Mouse (Mus musculus): Measurements from ENCODE around the gene Dlgap5. TPM values are rescaled to one million over a fixed set of nuclear protein-coding genes. Genes with fewer than 3 reads are reported as not detected.

Gene Dlgap5
- total and polyA plus RNA-seq, 3 experiments = 48.9 to 62.9 (median 53.5) TPM

DNA sequence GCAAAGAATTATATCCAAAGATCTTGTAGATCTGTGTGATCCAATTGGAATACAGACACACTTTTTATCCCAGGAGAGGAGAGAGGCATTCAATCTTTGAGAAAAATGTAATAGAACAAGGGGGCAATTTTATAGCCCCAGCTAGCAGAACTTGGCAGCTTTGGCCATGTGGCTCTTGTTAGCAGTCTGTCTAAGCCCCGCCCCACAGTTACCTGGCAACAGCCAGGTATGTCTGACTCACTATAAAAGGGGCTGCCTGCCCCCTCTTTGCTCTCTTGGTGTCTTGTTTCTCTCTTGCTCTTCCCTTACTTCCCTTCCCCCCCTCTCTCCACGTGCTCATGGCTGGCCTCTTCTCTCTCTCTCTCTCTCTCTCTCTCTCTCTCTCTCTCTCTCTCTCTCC, 3.4 kb upstream of the Dlgap5 start:
- peaks cover 13% of the 10 kb centered on the region for H3K79me2 ChIP-seq (replicated peaks; ENCODE audit: control insufficient read depth, extremely low read depth, insufficient read depth, poor library complexity, severe bottlenecking)
- H3K4me2 ChIP-seq (ENCODE audit: insufficient read depth, low read depth, poor library complexity, severe bottlenecking) = no peak overlapping the region
- dilution Hi-C loops (cut with MboI; ENCODE audit: extremely low pct_ligation_motif_present, extremely low pct_unique_long_range_greater_than_20kb, low sequenced_read_pairs) (no loop called here), in situ Hi-C loops (cut with MboI; ENCODE audit: low pct_ligation_motif_present, low pct_unique_long_range_greater_than_20kb, low sequenced_read_pairs) (no loop called here)
- H3K9me3 ChIP-seq (replicated peaks; ENCODE audit: low read length) = no peaks in the 10 kb centered on the region
- H3K36me3 ChIP-seq (replicated peaks in 1 of 2; ENCODE audit: control insufficient read depth in 1 of 2, insufficient read depth in 1 of 2, low read length in 1 of 2) = peaks cover 0 to 2% of the 10 kb centered on the region in 2 experiments
- H3K4me1 ChIP-seq (ENCODE audit: control insufficient read depth in 1 of 2, insufficient read depth in 2 of 2) = peaks cover 0 to 18% of the 10 kb centered on the region in 2 experiments; a peak in 2 of 4 replicates
- no peak overlapping the region for H3K27ac ChIP-seq (ENCODE audit: insufficient read depth, low read depth)
- H3K4me3 ChIP-seq (replicated peaks in 1 of 3; ENCODE audit: low read depth in 2 of 3, low read length in 2 of 3, poor library complexity in 1 of 3) = no peak overlapping the region
- DNase-seq (ENCODE audit: extremely low read depth) = no peak
- no peak overlapping the region for H3K9ac ChIP-seq (ENCODE audit: insufficient read depth, low read depth)
- H3K27me3 ChIP-seq (replicated peaks) = no peaks in the 10 kb centered on the region
- TF ChIP-seq SMC3 (IDR thresholded peaks at IDR 0.05; ENCODE audit: low read depth, low read length) = no peak
- no peak for TF ChIP-seq USF2 (conservative IDR thresholded peaks at IDR 0.05; ENCODE audit: low read depth, low read length)
- no peak for TF ChIP-seq MAX (IDR thresholded peaks at IDR 0.05; ENCODE audit: low read length)
- no peak for TF ChIP-seq KAT2A (IDR thresholded peaks at IDR 0.05; ENCODE audit: insufficient replicate concordance, low read length)
- no peak for TF ChIP-seq CHD2 (IDR thresholded peaks at IDR 0.05; ENCODE audit: low read length)
- no peak for TF ChIP-seq ZKSCAN1 (IDR thresholded peaks at IDR 0.05; ENCODE audit: borderline replicate concordance, low read depth, low read length)

DNA sequence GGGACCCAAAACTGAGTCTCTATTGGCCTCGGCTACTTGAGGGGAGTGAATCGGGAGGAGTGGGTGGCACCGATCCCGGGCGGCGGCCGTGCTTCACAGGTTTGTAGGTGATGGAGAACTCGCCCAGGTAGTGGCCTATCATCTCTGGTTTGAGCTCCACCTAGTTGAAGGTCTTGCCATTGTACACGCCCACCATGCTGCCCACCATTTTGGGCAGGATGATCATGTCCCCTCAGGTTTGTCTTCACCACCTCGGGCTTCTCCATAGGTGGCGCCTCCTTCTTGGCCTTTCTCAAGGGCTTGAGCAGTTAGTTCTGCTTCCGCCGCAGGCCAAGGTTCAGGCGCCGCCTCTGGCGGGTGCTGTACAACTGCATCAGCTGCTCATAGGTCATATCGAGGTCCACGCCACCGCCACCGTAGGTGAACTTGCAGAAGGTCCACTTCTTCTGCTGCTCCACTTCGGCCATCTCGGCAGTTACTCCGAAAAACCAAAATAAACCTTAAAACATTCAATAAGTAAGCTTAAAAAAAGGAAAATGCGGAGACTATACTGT, 1.6 kb upstream of the Dlgap5 start:
- DNase-seq (ENCODE audit: extremely low read depth) = no peak
- H3K9me3 ChIP-seq (replicated peaks; ENCODE audit: low read length) = no peaks in the 10 kb centered on the region
- no peak overlapping the region for H3K4me3 ChIP-seq (replicated peaks in 1 of 3; ENCODE audit: low read depth in 2 of 3, low read length in 2 of 3, poor library complexity in 1 of 3)
- H3K9ac ChIP-seq (ENCODE audit: insufficient read depth, low read depth) = no peak overlapping the region
- peak in 1 of 2 experiments; percentile 9; a peak in 1 of 4 replicates for TF ChIP-seq CTCF (conservative IDR thresholded peaks at IDR 0.05 in 1 of 2, IDR thresholded peaks at IDR 0.05 in 1 of 2; ENCODE audit: low read depth in 2 of 2, low read length in 2 of 2)
- no peak for TF ChIP-seq PAX5 (IDR thresholded peaks at IDR 0.05; ENCODE audit: low read length)
- in situ Hi-C loops (cut with MboI; ENCODE audit: low pct_ligation_motif_present, low pct_unique_long_range_greater_than_20kb, low sequenced_read_pairs) = no loop called here
- peaks cover 20% of the 10 kb centered on the region for H3K79me2 ChIP-seq (replicated peaks; ENCODE audit: control insufficient read depth, extremely low read depth, insufficient read depth, poor library complexity, severe bottlenecking)
- peaks cover 4 to 19% of the 10 kb centered on the region in 2 experiments for H3K36me3 ChIP-seq (replicated peaks in 1 of 2; ENCODE audit: control insufficient read depth in 1 of 2, insufficient read depth in 1 of 2, low read length in 1 of 2)
- H3K27ac ChIP-seq (ENCODE audit: insufficient read depth, low read depth) = no peak overlapping the region
- H3K27me3 ChIP-seq (replicated peaks) = no peaks in the 10 kb centered on the region
- H3K4me1 ChIP-seq (ENCODE audit: control insufficient read depth in 1 of 2, insufficient read depth in 2 of 2) = peaks cover 0 to 24% of the 10 kb centered on the region in 2 experiments; a peak in 2 of 4 replicates
- no peak overlapping the region for H3K4me2 ChIP-seq (ENCODE audit: insufficient read depth, low read depth, poor library complexity, severe bottlenecking)
- dilution Hi-C loops (cut with MboI; ENCODE audit: extremely low pct_ligation_motif_present, extremely low pct_unique_long_range_greater_than_20kb, low sequenced_read_pairs) = no loop called here

DNA sequence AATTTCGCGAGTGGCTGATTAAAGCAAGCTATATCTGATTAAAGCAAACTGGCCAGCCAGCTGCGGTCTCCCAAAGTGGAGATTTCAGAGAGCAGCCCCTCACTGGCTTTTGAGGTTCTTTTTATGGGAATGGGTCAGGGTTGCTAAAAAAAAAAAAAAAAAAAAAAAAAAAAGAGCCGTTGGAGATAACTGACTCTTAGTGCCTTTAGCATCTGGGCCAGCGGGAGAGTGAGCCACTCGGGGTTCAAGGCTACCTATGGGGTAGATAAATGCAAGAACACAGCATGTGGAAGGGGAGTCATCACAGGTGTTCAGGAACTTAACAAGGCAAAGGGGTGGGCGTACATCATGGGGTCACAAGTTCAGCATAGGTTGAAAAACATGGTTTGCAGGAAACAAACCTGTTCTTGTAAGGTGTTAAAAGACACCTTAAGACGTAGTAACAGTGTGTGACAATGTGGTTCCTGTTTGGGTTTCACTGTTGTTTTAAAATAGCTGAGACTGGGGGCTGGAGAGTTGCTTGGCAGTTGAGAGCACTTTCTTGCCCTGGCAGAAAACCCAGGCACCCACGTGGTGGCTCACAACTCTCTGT, 923 bp upstream of the Dlgap5 start:
- DNase-seq (ENCODE audit: extremely low read depth) = no peak
- dilution Hi-C loops (cut with MboI; ENCODE audit: extremely low pct_ligation_motif_present, extremely low pct_unique_long_range_greater_than_20kb, low sequenced_read_pairs) = no loop called here
- Histone ChIP-seq H3K9me3 (replicated peaks; ENCODE audit: low read length) (no peaks in the 10 kb centered on the region), H3K4me3 (replicated peaks in 1 of 3; ENCODE audit: low read depth in 2 of 3, low read length in 2 of 3, poor library complexity in 1 of 3) (no peak overlapping the region), H3K27me3 (replicated peaks) (no peaks in the 10 kb centered on the region), H3K27ac (ENCODE audit: insufficient read depth, low read depth) (no peak overlapping the region), H3K36me3 (replicated peaks in 1 of 2; ENCODE audit: control insufficient read depth in 1 of 2, insufficient read depth in 1 of 2, low read length in 1 of 2) (peaks cover 8 to 26% of the 10 kb centered on the region in 2 experiments), H3K4me1 (ENCODE audit: control insufficient read depth in 1 of 2, insufficient read depth in 2 of 2) (peaks cover 0 to 24% of the 10 kb centered on the region in 2 experiments; a peak in 2 of 4 replicates), H3K4me2 (ENCODE audit: insufficient read depth, low read depth, poor library complexity, severe bottlenecking) (no peak overlapping the region), H3K9ac (ENCODE audit: insufficient read depth, low read depth) (no peak overlapping the region), H3K79me2 (replicated peaks; ENCODE audit: control insufficient read depth, extremely low read depth, insufficient read depth, poor library complexity, severe bottlenecking) (peaks cover 20% of the 10 kb centered on the region)
- in situ Hi-C loops (cut with MboI; ENCODE audit: low pct_ligation_motif_present, low pct_unique_long_range_greater_than_20kb, low sequenced_read_pairs) = no loop called here
- TF ChIP-seq IRF4 (IDR thresholded peaks at IDR 0.05; ENCODE audit: low read depth, low read length) (no peak), ZC3H11A (IDR thresholded peaks at IDR 0.05; ENCODE audit: low read depth, low read length) (no peak), JUND (conservative IDR thresholded peaks at IDR 0.05; ENCODE audit: low read depth, low read length) (no peak)

All from CH12.LX (cell line).